Mouse (Mus musculus) left cerebral cortex, adult 18-20 months (tissue): Measurements from ENCODE around the gene Samd11. TPM values are rescaled to one million over a fixed set of nuclear protein-coding genes. Genes with fewer than 3 reads are reported as not detected.

Experiments
- DNase-seq, 2 experiments: peaks; one replicate each; pipeline ENCODE4 v3.0.0; 2021 to 2022; ENCODE audit warnings: low spot score in 2 of 2, mixed read lengths in 1 of 2
- long read RNA-seq, 2 experiments: library from polyadenylated mRNA; stranded (forward); transcript quantifications; one replicate each; pipeline ENCODE4 v2.0.0; 2021
- total RNA-seq, 2 experiments: library from RNA; stranded (reverse); gene quantifications; 2 replicates each; pipeline ENCODE4 v1.2.3; 2021

The Samd11 gene
- total RNA-seq = 1 to 10 TPM; 4.0 to 5.6 TPM
- long read RNA-seq, experiment 1, partial matches to known transcripts = 3 of 13 reads
- long read RNA-seq, experiment 1, other reads (novel, unspliced or antisense) = 7 of 13 reads
- long read RNA-seq, experiment 2, partial matches to known transcripts = 0 of 2 reads
- long read RNA-seq, experiment 2, other reads (novel, unspliced or antisense) = 1 of 2 reads

DNA sequence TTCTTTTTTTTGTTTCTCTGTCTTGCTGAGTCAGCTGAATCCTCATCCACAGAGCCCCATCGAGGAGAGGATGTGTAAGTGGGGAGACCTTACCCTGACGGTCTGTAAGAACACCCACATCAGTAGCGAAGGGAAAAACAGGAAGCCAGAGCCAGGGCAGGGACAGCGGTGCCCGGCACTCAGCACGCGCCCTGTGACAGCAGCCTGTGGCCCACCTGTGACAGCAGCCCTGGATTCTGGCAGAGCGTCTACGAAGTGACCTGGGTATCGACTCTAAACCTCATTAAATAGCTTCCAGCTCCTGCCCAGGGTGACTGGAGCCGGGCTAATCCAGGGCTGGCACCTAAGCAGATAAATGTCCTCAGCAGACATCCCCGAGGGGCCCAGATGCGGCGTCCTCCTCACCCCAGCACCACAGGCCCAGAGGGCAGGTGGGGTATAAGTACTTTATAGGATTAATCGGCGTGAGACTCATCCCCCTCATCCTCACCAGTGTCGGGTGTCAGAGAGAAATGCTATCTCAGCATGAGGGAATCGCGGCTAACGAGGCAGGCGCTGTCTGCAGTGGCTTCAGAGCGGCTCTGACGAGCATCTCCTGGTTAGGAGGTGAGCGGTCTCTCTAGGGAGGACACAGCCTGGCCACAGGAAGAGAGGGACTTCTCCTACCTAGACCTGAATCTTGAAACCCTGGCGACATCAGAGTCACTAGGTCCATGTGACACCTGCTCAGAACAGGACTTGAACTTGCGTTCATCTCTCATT is at the start of gene Samd11:
Gene Samd11 (minus strand): TSS at position 580 of the 762 bp plus-strand sequence.
- no peak for DNase-seq

DNA sequence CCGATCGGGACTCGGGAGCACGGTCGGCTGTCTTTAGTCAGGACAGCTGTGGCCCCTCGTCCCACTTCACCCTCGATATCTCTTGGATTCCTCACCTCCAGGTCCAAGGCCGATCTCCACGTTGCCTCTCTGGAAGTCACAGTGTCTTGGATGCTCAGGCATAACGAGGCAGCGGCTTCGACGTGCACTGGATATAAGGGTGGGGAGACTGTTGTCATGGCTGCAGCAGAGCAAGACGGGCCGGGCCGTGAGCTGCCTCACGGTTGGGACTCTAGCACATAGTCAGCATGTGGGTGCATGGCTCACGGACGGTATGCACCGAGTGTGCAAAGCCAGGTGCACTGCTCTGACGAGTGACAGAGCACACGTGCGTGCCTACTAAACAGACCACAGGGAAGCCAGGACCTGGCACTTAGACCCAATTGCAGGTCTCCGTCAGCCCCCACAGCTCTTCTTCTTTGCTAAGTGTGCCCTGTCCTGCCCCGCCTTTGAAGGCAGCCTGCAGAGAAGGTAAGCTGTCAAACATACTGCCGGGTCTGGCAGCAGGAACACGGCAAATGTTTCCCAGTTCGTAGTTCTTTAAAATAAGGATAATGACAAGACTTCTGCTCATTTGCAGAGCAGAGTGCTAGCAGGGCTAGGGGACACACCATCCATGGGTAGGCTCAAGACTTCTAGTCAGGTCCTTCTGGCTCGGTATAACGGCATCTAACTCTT is 938 bp downstream of the Samd11 start:
- DNase-seq = no peak

DNA sequence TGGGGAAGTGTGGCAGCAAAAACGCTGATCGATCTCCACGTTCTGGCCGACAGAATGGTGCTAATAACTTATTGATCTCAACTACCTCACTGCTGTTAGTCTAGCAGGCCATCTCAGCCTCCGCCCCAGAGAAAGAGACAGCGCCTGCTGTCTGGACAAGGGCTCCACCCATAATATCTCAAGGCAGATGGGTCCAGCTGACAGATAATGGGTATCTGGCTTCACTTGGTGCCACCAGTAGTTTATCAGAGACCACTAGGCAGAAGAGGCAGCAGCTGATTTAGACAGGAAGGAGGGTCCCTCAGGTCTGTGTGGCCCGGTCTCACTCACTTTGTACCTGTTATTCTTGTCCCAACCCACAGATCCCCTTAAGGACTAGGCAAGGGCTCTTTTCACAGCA is 2.4 kb downstream of the Samd11 start:
- DNase-seq = no peak

DNA sequence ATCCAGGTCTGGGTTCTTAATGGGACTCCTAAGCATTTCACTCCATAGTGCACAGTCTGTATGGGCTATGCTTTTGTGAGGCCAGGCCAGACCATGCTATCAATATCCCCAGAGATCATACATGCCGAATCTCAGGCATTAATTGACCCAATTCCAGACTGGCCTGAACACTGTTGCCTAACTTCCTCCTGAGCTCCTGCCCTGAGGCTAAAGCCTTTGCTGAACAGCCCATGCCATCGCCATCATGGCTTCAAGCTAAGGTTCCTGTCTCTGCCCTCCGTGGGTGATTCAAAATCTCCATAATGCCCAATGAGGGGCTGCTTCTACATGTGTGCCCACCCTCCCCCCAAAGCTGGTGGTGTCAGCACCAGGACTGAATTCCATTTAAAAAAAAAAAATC is 2.8 kb downstream of the Samd11 start:
- no peak for DNase-seq

DNA sequence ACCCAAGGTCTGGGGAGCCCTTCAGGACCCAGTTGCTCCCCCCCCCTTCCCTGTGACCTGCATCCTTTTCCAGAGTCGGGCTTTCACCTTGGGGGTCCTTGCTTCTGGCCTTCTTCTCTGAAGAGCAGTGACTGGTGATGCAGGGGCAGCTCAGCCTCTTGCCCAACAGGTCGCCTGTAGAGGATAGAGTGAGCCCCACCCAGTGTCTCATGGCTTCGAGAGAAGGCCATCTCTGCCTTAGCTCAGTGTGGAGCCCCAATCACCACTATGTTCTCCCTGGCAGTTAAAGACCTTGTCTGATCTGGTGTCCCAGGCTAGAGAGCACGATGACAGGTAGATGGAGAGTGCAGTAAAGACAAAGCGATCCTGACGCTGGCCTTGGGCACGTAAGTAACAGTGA is 3.3 kb downstream of the Samd11 start:
- no peak for DNase-seq

DNA sequence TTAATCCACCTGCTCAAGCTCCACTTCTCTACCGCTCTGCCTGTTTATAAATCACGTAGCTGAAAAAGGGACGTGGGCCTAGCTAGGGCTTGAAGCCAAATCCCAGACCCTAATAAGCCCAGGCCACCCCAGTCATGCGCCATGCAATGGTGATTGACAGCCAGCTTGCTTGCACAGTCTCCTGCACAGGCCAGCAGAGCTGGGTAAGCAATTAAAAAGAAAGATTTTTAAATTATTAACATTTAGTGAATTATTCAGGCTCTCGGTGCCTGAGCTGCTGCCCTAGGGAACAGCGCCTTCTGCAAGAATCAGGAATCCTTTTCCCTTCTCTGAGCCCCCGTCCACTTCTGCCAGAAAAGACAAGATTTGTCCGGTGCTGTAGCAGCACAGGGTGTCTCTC is 4.4 kb downstream of the Samd11 start:
- no peak for DNase-seq

DNA sequence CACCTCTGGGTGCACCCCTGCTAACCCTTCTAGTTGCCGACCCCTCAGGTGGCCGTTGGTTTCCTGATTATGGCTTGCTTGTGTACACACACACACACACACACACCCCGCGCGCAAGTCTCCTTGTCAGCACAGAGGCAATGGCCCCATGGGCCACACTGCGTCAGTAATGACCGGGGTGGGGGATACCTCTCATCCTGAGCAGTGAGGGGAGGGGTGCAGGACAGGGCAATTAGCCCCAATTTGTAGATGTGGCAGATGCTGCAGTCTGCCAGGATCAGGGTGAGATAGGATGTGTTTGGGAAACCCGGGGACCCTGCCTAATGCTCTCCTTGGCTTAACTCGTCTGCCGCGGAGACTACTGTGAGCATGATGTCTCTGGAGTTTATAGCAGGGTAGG is 5.9 kb downstream of the Samd11 start:
- DNase-seq = no peak

DNA sequence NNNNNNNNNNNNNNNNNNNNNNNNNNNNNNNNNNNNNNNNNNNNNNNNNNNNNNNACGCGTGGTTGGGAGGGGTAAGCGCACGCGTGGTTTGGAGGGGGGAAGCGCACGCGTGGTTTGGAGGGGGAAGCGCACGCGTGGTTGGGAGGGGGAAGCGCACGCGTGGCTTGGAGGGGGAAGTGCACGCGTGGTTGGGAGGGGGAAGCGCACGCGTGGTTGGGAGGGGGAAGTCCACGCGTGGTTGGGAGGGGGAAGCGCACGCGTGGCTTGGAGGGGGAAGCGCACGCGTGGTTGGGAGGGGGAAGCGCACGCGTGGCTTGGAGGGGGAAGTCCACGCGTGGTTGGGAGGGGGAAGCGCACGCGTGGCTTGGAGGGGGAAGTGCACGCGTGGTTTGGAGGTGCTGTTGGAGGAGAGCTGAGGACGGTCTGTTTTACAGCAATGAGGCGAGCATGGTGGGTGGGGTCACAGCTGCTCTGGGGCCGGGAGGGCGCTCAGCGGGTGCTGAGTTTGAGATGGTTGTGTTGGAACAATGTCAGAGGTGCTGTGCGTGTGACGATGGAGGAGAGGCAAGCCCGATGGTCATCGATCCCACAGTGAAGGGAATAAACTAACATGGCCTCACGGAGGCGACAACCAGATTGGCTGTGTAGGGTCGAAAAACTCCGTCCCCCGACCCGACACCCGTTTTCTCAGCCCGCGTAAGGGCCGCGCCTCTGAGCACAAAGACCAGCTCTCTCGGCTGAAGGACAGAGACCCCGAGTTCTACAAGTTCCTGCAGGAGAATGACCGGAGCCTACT is 18.6 kb downstream of the Samd11 start:
- no peak for DNase-seq

DNA sequence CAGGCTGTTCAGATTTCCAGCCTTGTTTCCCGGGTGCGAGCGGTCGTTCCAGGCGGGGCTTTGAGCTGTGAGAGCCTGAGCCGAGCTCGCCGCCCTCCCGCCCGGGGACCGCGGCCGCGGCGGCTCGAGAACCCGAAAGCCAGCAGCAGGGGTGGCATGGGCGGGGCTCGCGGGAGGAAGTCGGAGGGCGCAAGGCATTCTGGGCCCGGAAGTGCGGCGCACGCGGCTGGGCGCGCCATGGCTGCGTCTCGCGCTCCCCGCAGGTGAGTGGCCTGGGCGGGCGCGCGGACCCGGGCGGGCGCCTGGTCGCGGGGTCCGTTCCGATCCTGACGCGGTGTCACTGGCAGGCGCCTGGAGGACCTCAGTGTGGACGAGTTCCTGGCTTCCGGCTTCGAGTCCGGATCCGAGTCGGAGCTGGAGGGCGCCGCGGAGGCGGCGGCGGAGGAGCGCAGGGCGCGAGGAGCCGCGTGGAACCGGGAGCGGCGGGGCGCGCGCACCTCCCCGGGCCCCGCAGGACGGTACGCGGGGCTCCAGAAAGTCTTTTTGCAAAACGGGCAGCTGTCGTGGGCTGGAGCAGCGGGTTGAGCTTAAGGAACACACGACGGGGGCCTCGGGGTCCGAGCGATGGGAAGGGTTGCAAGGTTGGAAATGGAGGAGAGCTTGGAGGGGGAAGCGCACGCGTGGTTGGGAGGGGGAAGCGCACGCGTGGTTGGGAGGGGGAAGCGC is 19.5 kb downstream of the Samd11 start, which contains the start of gene Noc2l:
Gene Noc2l (plus strand): TSS at position 203 of the 726 bp plus-strand sequence.
- DNase-seq = peak; percentile 93

DNA sequence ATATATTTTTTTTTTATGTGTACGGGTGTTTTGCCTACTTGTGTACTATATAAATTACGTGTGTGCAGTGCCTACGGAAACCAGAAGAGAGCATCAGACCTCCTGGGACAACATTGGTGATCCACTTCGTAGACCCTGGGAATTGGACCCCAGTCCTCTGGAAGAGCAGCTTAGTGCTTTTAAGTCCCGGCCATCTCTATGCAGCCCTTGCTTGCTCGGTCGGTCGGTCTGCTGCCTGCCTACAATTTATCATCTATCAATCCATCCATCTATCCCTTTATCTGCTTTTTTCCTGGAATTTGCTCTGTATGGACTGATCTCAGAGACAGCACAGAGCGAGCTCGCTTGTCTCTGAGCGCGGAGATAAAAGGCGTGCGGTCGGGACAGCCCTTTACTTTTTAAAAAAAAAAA is 20.1 kb downstream of the Samd11 start:
- DNase-seq = no peak

DNA sequence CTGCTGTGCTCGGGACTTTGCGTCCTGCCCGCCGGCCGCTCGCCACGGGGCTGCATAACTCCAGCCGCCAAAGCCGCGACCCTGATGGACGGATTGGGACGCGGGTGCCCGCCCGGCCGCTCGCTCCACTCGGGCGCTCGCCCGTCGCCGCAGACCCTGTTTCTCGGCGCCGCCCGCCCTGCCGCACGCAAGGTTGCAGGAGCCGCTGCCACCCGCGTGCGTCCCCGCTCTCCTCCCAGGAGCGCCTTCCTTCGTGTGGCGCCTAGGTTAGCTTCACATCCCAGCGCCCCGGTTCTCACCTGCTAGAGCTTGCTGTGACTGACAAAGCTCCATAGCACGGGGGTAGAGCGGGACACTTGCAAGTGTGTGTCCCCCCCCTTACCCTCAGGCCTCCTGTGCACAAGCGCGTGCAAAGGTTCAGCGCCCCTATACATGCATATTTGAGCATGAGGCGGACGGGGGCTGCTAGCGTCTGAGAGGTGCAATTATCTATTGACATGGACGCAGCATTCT is 20.7 kb downstream of the Samd11 start, which contains the start of gene Plekhn1:
Gene Plekhn1 (minus strand): TSS at position 157 of the 513 bp plus-strand sequence.
- DNase-seq = peak; percentile 73 to 80

DNA sequence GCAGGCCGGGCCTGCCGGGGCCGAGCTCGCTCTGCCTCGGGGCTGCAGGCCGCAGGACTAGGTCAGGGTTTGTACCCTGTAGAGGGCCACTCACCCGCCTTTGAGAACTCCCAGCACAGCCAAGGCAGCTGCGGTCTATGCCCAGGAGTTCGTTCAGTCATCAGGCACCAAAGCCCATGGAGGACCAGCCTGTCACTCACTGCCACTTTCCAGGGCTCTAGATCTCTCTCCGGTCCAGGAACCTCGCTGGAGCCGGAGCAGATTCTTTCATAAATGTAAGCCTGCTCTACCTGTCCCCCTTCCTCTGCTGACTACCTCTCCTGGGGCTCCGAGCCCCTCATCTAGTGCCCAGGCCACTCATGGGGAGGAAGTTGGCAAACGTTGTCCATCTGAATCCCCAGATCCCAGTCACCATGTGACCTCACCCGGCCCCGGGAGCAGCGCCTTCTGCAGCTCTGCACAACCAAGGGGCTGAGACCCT is 21.4 kb downstream of the Samd11 start:
- DNase-seq = no peak

DNA sequence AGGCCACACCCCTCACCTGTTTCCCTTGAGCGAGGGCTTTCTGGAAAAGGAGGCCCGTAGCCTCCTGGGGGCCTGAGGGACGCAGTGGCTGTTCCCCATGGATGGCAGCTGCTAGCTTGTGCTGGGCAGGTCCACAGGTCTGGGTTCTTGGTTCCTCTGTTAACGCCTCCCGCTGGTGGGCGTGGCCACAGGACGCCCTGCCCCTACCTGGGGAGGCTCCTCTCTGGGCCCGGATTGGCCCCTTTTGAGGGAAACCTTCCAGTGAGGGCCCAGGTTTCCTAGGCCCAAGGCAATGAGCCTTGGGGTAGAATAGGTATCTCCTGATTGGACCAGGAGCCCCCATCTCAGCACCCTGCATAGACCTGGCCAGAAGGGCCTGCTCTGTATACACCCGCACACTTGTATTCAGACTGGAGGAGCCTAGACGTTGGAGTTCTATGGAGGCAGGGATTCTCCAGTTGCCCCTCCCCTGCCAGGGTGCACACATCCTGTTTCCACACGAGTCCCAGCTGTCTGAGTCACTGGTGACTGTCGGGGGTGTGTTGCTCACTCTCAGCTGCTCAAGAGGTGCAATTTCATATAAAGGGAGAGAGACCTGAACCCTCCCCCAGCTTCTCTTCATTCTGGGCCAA is 26.9 kb downstream of the Samd11 start:
- DNase-seq = peak; percentile 23 to 36

DNA sequence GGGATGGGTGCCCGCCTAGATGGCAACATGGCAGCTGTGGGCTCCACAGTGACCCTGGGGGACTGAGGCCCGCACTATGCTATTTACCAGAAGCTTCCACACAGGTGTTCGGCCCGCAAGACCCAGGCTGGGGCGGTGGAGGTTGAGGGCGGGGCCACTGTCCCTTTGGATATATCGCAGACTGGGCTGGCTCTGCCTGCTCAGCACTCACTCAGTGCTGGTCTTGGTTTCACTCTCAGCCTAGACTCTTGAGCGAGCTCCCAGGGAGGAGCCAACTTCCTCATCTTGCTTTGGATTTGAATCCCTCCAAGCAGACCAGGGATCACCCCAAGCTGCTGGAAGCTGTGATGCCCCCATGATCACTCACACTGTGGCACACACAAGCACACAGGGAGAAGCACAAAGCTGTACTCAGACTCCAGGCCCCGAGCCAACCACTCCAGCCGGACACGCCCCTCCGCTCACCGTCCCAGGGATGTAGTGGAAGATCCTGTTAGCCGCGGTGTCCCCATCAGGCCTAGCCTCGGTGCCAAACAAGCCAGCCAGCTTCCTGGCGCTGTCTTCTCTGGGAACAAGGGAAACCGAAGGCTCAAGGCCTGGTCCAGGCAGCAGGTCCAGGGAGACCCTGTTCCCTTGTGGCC is 27.6 kb downstream of the Samd11 start:
- DNase-seq = no peak

DNA sequence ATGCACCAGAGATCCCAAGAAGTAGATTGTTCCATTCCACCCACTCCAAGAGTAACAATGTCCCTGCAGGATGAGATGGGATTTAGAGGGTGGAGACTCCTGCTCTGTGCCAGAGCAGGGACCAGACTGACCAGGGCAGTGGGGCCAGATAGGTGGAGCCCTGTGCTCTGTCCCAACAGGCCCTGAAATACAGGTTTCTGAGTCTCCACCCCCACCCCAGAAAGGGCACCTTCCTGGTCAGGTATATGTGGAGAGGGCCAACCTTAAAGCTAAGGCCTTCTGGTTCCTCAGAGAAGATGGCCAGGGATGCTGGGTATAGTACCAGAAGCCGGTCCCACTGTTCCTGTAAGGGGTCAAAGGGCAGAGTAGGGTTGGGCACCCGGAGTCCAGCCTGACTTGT is 31.2 kb downstream of the Samd11 start:
- DNase-seq = no peak

DNA sequence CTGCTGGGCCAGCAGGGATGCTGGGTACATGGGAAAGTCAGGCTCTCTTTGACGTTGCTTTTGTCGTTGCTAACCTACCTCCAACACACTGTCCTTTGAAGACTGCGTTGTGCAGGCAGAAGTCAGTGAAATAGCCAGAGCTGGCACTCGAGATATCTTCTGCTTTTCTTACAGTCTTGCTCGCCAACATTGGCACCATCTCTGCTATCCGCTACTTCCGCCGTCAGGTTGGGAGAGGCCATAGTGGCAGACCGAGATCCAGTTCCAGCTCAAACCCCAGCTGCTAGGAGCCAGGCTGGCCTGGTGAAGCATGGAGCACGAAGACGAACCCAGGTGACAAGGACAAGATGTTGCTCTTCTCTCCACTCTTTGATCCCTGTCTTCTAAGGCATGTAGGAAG is 35.5 kb downstream of the Samd11 start:
- DNase-seq = no peak

DNA sequence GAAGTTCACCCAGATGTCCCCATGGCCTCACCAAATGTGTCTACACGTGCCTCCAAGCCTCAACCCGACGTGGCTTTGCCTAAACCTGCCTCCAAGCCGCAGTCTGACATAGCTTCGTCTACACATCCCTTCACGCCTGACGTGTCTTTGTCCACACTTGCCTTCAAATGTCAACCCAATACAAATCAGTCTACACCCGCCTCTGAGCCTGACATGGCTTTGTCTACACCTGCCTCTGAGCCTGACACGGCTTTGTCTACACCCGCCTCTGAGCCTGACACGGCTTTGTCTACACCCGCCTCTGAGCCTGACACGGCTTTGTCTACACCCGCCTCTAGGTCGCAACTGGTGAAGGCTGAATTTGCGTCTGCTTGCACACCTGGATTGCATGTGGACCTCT is 37.6 kb downstream of the Samd11 start:
- no peak for DNase-seq

DNA sequence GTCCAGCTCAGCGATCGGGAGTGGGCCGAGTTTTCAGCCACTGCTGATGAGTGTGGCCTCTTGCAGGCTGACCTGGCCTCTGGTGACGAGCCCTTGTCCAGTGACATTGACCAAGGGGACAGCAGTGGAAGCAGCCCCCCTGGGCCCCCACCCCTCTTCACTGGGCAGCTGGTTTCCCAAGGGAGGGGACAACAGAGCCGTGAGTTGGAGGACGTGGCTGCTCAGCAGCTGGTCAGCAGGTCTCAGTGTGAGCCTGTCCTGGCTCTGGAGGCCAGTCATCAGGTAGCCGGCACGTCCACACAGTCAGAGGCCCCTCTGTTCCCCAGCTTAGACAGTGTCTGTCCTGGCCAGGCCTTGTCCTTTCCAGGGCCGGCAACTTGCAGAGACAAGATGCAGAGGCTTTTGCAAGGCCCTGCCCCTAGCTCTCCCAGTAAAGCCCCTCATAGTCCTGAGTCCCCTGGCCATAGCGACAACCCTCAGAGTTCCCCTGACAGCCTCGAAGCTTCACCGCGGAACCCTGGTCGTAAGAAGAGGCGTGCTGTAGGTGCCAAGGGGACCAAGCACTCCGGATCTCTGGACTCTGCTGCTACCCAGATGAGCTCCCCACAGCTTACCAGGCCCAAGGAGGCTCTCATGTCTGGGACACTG is 38.3 kb downstream of the Samd11 start:
- DNase-seq = no peak

DNA sequence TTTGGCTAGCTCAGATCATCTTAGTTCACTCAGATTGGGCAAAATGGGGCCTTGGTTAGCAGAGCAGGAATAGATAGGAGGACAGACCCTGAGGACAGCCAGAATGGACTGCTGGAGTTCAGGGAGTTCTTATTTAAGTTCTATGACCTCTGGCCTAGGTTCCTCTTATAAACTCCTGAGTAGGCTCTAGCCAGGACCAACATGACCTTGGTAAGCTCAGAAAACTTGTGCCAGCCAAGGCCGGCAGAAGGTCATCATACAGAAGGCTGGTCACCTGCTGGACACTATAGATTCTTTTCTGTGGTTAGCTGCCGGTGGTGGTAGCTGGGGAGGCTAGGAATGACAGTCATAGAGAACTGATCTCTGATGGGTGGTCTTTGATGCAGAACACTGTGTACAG is 39.3 kb downstream of the Samd11 start:
- DNase-seq = no peak
